Mouse (Mus musculus) intestine, postnatal 0 days (tissue): ENCODE results near the gene I0C0044D17Rik. TPM values are rescaled to one million over a fixed set of nuclear protein-coding genes. Genes with fewer than 3 reads are reported as not detected.

Experiments
- ATAC-seq: fragments of 200-750 bp; cut with Nextera tagmentation; 2 replicates; pipeline ENCODE4 v1.8.0; 2017; ENCODE audit warnings: mild to moderate bottlenecking, moderate TSS enrichment, moderate library complexity
- H3K27ac ChIP-seq: fragments of 300-500 bp; sonication (generic); 2 replicates; pipeline ENCODE4 v1.5.1; 2014; ENCODE audit warnings: mild to moderate bottlenecking, low read depth, low read length, moderate library complexity
- H3K27me3 ChIP-seq: fragments of 300-500 bp; sonication (generic); replicated peaks from 2 replicates; pipeline ENCODE4 v1.6.1; 2014; ENCODE audit warnings: low read length, mixed read lengths; ENCODE audit not compliant: control insufficient read depth, insufficient read depth
- H3K36me3 ChIP-seq: fragments of 300-500 bp; sonication (generic); 2 replicates; pipeline ENCODE4 v1.6.1; 2014; ENCODE audit warnings: mild to moderate bottlenecking, moderate library complexity; ENCODE audit not compliant: control insufficient read depth, insufficient read depth
- H3K4me1 ChIP-seq: fragments of 300-500 bp; sonication (generic); replicated peaks from 2 replicates; pipeline ENCODE4 v1.6.1; 2014; ENCODE audit warnings: antibody characterized with exemption, low read length, mixed read lengths; ENCODE audit not compliant: control insufficient read depth, insufficient read depth
- H3K4me2 ChIP-seq: fragments of 300-500 bp; sonication (generic); replicated peaks from 2 replicates; pipeline ENCODE4 v1.6.1; 2014; ENCODE audit warnings: low read depth, mild to moderate bottlenecking, moderate library complexity
- H3K4me3 ChIP-seq: fragments of 300-500 bp; sonication (generic); 2 replicates; pipeline ENCODE4 v1.5.1; 2014; ENCODE audit warnings: low read depth, low read length
- H3K9ac ChIP-seq: fragments of 300-500 bp; sonication (generic); 2 replicates; pipeline ENCODE4 v1.6.1; 2014; ENCODE audit warnings: mild to moderate bottlenecking, low read depth, low read length
- H3K9me3 ChIP-seq: fragments of 300-500 bp; sonication (generic); 2 replicates; pipeline ENCODE4 v1.6.1; 2016; ENCODE audit warnings: mixed run types; ENCODE audit not compliant: control insufficient read depth
- CTCF ChIP-seq: sonication (generic); IDR thresholded peaks from 2 replicates; pipeline ENCODE4 v1.5.1; 2016; ENCODE audit warnings: low read depth, mild to moderate bottlenecking, control low read depth, antibody characterized with exemption, moderate library complexity
- WGBS: fragments of 180-500 bp; shearing (Covaris S2); extraction: QIAGEN DNeasy Blood & Tissue Kit; methylation state at CpG from one replicate; pipeline ENCODE4 v1.1.7; 2014; 5-methylcytosine and 5-hydroxymethylcytosine counted together
- polyA plus RNA-seq: library from polyadenylated mRNA; unstranded; fragments of >200 nt; fragmentation: Nextera tagmentation; extraction: Ambion mirVana; gene quantifications from 2 replicates; pipeline ENCODE4 v1.2.1, GENCODE M21; 2015

I0C0044D17Rik gene
- polyA plus RNA-seq, 1 experiment from 2014 or later = not detected

- H3K27ac ChIP-seq = no peak overlapping the region
- peak overlapping the region; percentile 24; the same call in 1 of the 2 replicates for H3K4me3 ChIP-seq
- no peak for ATAC-seq
- H3K36me3 ChIP-seq = no peaks in the 10 kb centered on the region
- 70% methylated on average over 7 of the region's 7 CpGs for WGBS
- 0 out of 2 replicates have a peak, but pooled peaks cover 5% of the 10 kb centered on the region for H3K4me1 ChIP-seq
- H3K4me2 ChIP-seq = peak overlapping the region; percentile 59
- no peak overlapping the region for H3K9ac ChIP-seq
- no peaks in the 10 kb centered on the region for H3K9me3 ChIP-seq
- TF ChIP-seq CTCF = no peak
- no peaks in the 10 kb centered on the region for H3K27me3 ChIP-seq
Measured at GRCm38 (mm10) chr4:98789133-98789765, 34.4 kb downstream of the I0C0044D17Rik start.

- Histone ChIP-seq H3K9ac (no peak overlapping the region), H3K4me1 (0 out of 2 replicates have a peak, but pooled peaks cover 5% of the 10 kb centered on the region), H3K27ac (no peak overlapping the region), H3K36me3 (no peaks in the 10 kb centered on the region), H3K27me3 (0 out of 2 replicates have a peak, but pooled peaks cover 3% of the 10 kb centered on the region), H3K4me3 (no peak overlapping the region), H3K4me2 (no peak overlapping the region), H3K9me3 (no peaks in the 10 kb centered on the region)
- no peak for TF ChIP-seq CTCF
- WGBS = 64% methylated on average over 3 of the region's 3 CpGs
- ATAC-seq = no peak
Measured at GRCm38 (mm10) chr4:98786281-98786680, 37.4 kb downstream of the I0C0044D17Rik start.

GRCm38 (mm10) chr4:98785851-98786250 is 37.8 kb downstream of the I0C0044D17Rik start:
- Histone ChIP-seq H3K4me2 (no peak overlapping the region), H3K27ac (no peak overlapping the region), H3K9ac (no peak overlapping the region), H3K27me3 (0 out of 2 replicates have a peak, but pooled peaks cover 3% of the 10 kb centered on the region), H3K4me3 (no peak overlapping the region), H3K9me3 (no peaks in the 10 kb centered on the region), H3K36me3 (no peaks in the 10 kb centered on the region), H3K4me1 (0 out of 2 replicates have a peak, but pooled peaks cover 5% of the 10 kb centered on the region)
- no peak for TF ChIP-seq CTCF
- no peak for ATAC-seq
- WGBS = 39% methylated on average over 8 of the region's 8 CpGs

- ATAC-seq = no peak
- H3K27ac ChIP-seq = no peak overlapping the region
- WGBS = 16% methylated on average over 16 of the region's 16 CpGs
- H3K4me1 ChIP-seq = no peaks in the 10 kb centered on the region
- H3K9me3 ChIP-seq = no peaks in the 10 kb centered on the region
- H3K27me3 ChIP-seq = 0 out of 2 replicates have a peak, but pooled peaks cover under 1% of the 10 kb centered on the region
- H3K9ac ChIP-seq = no peak overlapping the region
- no peaks in the 10 kb centered on the region for H3K36me3 ChIP-seq
- TF ChIP-seq CTCF = no peak
- H3K4me2 ChIP-seq = 0 out of 2 replicates have a peak overlapping the region, but pooled peaks have one; percentile 24
- no peak overlapping the region for H3K4me3 ChIP-seq
Measured at GRCm38 (mm10) chr4:98778219-98778618, 45.4 kb downstream of the I0C0044D17Rik start.

GRCm38 (mm10) chr4:98777464-98777863 is 46.2 kb downstream of the I0C0044D17Rik start:
- no peak for TF ChIP-seq CTCF

GRCm38 (mm10) chr4:98776721-98777427 is 46.8 kb downstream of the I0C0044D17Rik start:
- no peak overlapping the region for H3K4me2 ChIP-seq
- no peak overlapping the region for H3K4me3 ChIP-seq
- H3K27me3 ChIP-seq = no peaks in the 10 kb centered on the region
- H3K4me1 ChIP-seq = no peaks in the 10 kb centered on the region
- no peak overlapping the region for H3K9ac ChIP-seq
- H3K9me3 ChIP-seq = no peaks in the 10 kb centered on the region
- no peak for ATAC-seq
- no peak for TF ChIP-seq CTCF
- H3K36me3 ChIP-seq = no peaks in the 10 kb centered on the region
- H3K27ac ChIP-seq = no peak overlapping the region
- WGBS = 91% methylated on average over 10 of the region's 10 CpGs

More at GRCm38 (mm10) chr4:98777464-98777863, 46.2 kb downstream of the I0C0044D17Rik start:
- H3K9me3 ChIP-seq = no peaks in the 10 kb centered on the region
- no peak overlapping the region for H3K4me2 ChIP-seq
- H3K27ac ChIP-seq = no peak overlapping the region
- no peaks in the 10 kb centered on the region for H3K36me3 ChIP-seq
- no peaks in the 10 kb centered on the region for H3K4me1 ChIP-seq
- H3K4me3 ChIP-seq = no peak overlapping the region
- no peak overlapping the region for H3K9ac ChIP-seq
- ATAC-seq = no peak
- no peaks in the 10 kb centered on the region for H3K27me3 ChIP-seq
- 80% methylated on average over 6 of the region's 6 CpGs for WGBS
